Mouse (Mus musculus): ENCODE results near the gene Acsm1. TPM values are rescaled to one million over a fixed set of nuclear protein-coding genes. Genes with fewer than 3 reads are reported as not detected.

The Acsm1 gene
- polyA plus RNA-seq, 1 experiment: not detected

- Histone ChIP-seq H3ac (ENCODE audit: control insufficient read depth, insufficient read length) (no peak overlapping the region), H3K4me2 (ENCODE audit: low read depth) (no peak overlapping the region), H3K27me3 (ENCODE audit: control insufficient read depth, insufficient read depth, insufficient read length) (no peaks in the 10 kb centered on the region), H3K79me2 (ENCODE audit: control insufficient read depth, insufficient read depth) (no peaks in the 10 kb centered on the region), H3K36me3 (ENCODE audit: control insufficient read depth, insufficient read depth) (no peaks in the 10 kb centered on the region), H3K4me3 (no peak overlapping the region)
- no peak for TF ChIP-seq REST (IDR thresholded peaks at IDR 0.05; ENCODE audit: insufficient read depth, insufficient read length)
- TF ChIP-seq TCF12 (IDR thresholded peaks at IDR 0.05; ENCODE audit: insufficient read depth, poor library complexity, severe bottlenecking): no peak
- no peak for TF ChIP-seq USF1 (IDR thresholded peaks at IDR 0.05; ENCODE audit: low read depth)
- TF ChIP-seq POLR2AphosphoS2 (IDR thresholded peaks at IDR 0.05; ENCODE audit: insufficient read length, low read depth): no peak
- no peak for TF ChIP-seq E2F4 (IDR thresholded peaks at IDR 0.05; ENCODE audit: insufficient read depth)
- TF ChIP-seq MYOD1 (IDR thresholded peaks at IDR 0.05; ENCODE audit: control insufficient read depth in 1 of 3, insufficient read length in 2 of 3, low read depth in 2 of 3): no peak
- TF ChIP-seq SRF (IDR thresholded peaks at IDR 0.05; ENCODE audit: control insufficient read depth, insufficient read length, low read depth): no peak
- no peak for TF ChIP-seq POLR2A (IDR thresholded peaks at IDR 0.05; ENCODE audit: insufficient read length, low read depth)
- TF ChIP-seq MAX (IDR thresholded peaks at IDR 0.05; ENCODE audit: low read depth): no peak
- TF ChIP-seq MYOG (IDR thresholded peaks at IDR 0.05; ENCODE audit: control insufficient read depth in 1 of 3, insufficient read depth in 1 of 3, insufficient read length in 2 of 3, low read depth in 2 of 3): no peak
- TF ChIP-seq TCF3 (IDR thresholded peaks at IDR 0.05; ENCODE audit: insufficient read length, low read depth): no peak
- no peak for TF ChIP-seq CEBPB (IDR thresholded peaks at IDR 0.05; ENCODE audit: insufficient read depth, poor library complexity, severe bottlenecking)
Measured at GRCm38 (mm10) chr7:119667893-119668292, 61.1 kb downstream of the Acsm1 start.

GRCm38 (mm10) chr7:119670395-119670794, 63.6 kb downstream of the Acsm1 start:
- Histone ChIP-seq H3K36me3 (ENCODE audit: control insufficient read depth, insufficient read depth) (no peaks in the 10 kb centered on the region), H3K4me2 (ENCODE audit: low read depth) (no peak overlapping the region), H3ac (ENCODE audit: control insufficient read depth, insufficient read length) (no peak overlapping the region), H3K4me3 (no peak overlapping the region), H3K27me3 (ENCODE audit: control insufficient read depth, insufficient read depth, insufficient read length) (no peaks in the 10 kb centered on the region), H3K79me2 (ENCODE audit: control insufficient read depth, insufficient read depth) (no peaks in the 10 kb centered on the region)
- TF ChIP-seq CEBPB (IDR thresholded peaks at IDR 0.05; ENCODE audit: insufficient read depth, poor library complexity, severe bottlenecking): no peak
- TF ChIP-seq REST (IDR thresholded peaks at IDR 0.05; ENCODE audit: insufficient read depth, insufficient read length): no peak
- TF ChIP-seq MYOG (IDR thresholded peaks at IDR 0.05; ENCODE audit: control insufficient read depth in 1 of 3, insufficient read depth in 1 of 3, insufficient read length in 2 of 3, low read depth in 2 of 3): no peak
- no peak for TF ChIP-seq MAX (IDR thresholded peaks at IDR 0.05; ENCODE audit: low read depth)
- TF ChIP-seq TCF3 (IDR thresholded peaks at IDR 0.05; ENCODE audit: insufficient read length, low read depth): no peak
- no peak for TF ChIP-seq TCF12 (IDR thresholded peaks at IDR 0.05; ENCODE audit: insufficient read depth, poor library complexity, severe bottlenecking)
- TF ChIP-seq E2F4 (IDR thresholded peaks at IDR 0.05; ENCODE audit: insufficient read depth): no peak

- no peaks in the 10 kb centered on the region for H3K79me2 ChIP-seq (ENCODE audit: control insufficient read depth, insufficient read depth)
- no peaks in the 10 kb centered on the region for H3K27me3 ChIP-seq (ENCODE audit: control insufficient read depth, insufficient read depth, insufficient read length)
- H3K4me2 ChIP-seq (ENCODE audit: low read depth): no peak overlapping the region
- H3ac ChIP-seq (ENCODE audit: control insufficient read depth, insufficient read length): no peak overlapping the region
- TF ChIP-seq POLR2A (IDR thresholded peaks at IDR 0.05; ENCODE audit: insufficient read length, low read depth) (no peak), MYOG (IDR thresholded peaks at IDR 0.05; ENCODE audit: control insufficient read depth in 1 of 3, insufficient read depth in 1 of 3, insufficient read length in 2 of 3, low read depth in 2 of 3) (no peak), SRF (IDR thresholded peaks at IDR 0.05; ENCODE audit: control insufficient read depth, insufficient read length, low read depth) (no peak), REST (IDR thresholded peaks at IDR 0.05; ENCODE audit: insufficient read depth, insufficient read length) (no peak), CEBPB (IDR thresholded peaks at IDR 0.05; ENCODE audit: insufficient read depth, poor library complexity, severe bottlenecking) (no peak), E2F4 (IDR thresholded peaks at IDR 0.05; ENCODE audit: insufficient read depth) (no peak)
- no peak overlapping the region for H3K4me3 ChIP-seq
- no peaks in the 10 kb centered on the region for H3K36me3 ChIP-seq (ENCODE audit: control insufficient read depth, insufficient read depth)
Measured at GRCm38 (mm10) chr7:119670925-119671324, 64.1 kb downstream of the Acsm1 start.

- Histone ChIP-seq H3K4me3 (no peak overlapping the region), H3K36me3 (ENCODE audit: control insufficient read depth, insufficient read depth) (no peaks in the 10 kb centered on the region), H3K27me3 (ENCODE audit: control insufficient read depth, insufficient read depth, insufficient read length) (peaks cover 6% of the 10 kb centered on the region), H3K4me2 (ENCODE audit: low read depth) (no peak overlapping the region), H3ac (ENCODE audit: control insufficient read depth, insufficient read length) (no peak overlapping the region), H3K79me2 (ENCODE audit: control insufficient read depth, insufficient read depth) (no peaks in the 10 kb centered on the region)
- TF ChIP-seq SRF (IDR thresholded peaks at IDR 0.05; ENCODE audit: control insufficient read depth, insufficient read length, low read depth) (no peak), POLR2AphosphoS2 (IDR thresholded peaks at IDR 0.05; ENCODE audit: insufficient read length, low read depth) (no peak)
Measured at GRCm38 (mm10) chr7:119673465-119673864, 66.6 kb downstream of the Acsm1 start.

- Histone ChIP-seq H3K4me2 (ENCODE audit: low read depth) (no peak overlapping the region), H3K79me2 (ENCODE audit: control insufficient read depth, insufficient read depth) (no peaks in the 10 kb centered on the region), H3K36me3 (ENCODE audit: control insufficient read depth, insufficient read depth) (no peaks in the 10 kb centered on the region), H3K4me3 (no peak overlapping the region), H3ac (ENCODE audit: control insufficient read depth, insufficient read length) (no peak overlapping the region), H3K27me3 (ENCODE audit: control insufficient read depth, insufficient read depth, insufficient read length) (peaks cover 6% of the 10 kb centered on the region)
- no peak for TF ChIP-seq TCF12 (IDR thresholded peaks at IDR 0.05; ENCODE audit: insufficient read depth, poor library complexity, severe bottlenecking)
- TF ChIP-seq SRF (IDR thresholded peaks at IDR 0.05; ENCODE audit: control insufficient read depth, insufficient read length, low read depth): no peak
- TF ChIP-seq CEBPB (IDR thresholded peaks at IDR 0.05; ENCODE audit: insufficient read depth, poor library complexity, severe bottlenecking): no peak
- TF ChIP-seq POLR2AphosphoS2 (IDR thresholded peaks at IDR 0.05; ENCODE audit: insufficient read length, low read depth): no peak
- no peak for TF ChIP-seq REST (IDR thresholded peaks at IDR 0.05; ENCODE audit: insufficient read depth, insufficient read length)
- no peak for TF ChIP-seq MYOD1 (IDR thresholded peaks at IDR 0.05; ENCODE audit: control insufficient read depth in 1 of 3, insufficient read length in 2 of 3, low read depth in 2 of 3)
- TF ChIP-seq E2F4 (IDR thresholded peaks at IDR 0.05; ENCODE audit: insufficient read depth): no peak
- TF ChIP-seq TCF3 (IDR thresholded peaks at IDR 0.05; ENCODE audit: insufficient read length, low read depth): no peak
- no peak for TF ChIP-seq USF1 (IDR thresholded peaks at IDR 0.05; ENCODE audit: low read depth)
- no peak for TF ChIP-seq MAX (IDR thresholded peaks at IDR 0.05; ENCODE audit: low read depth)
- no peak for TF ChIP-seq MYOG (IDR thresholded peaks at IDR 0.05; ENCODE audit: control insufficient read depth in 1 of 3, insufficient read depth in 1 of 3, insufficient read length in 2 of 3, low read depth in 2 of 3)
- TF ChIP-seq POLR2A (IDR thresholded peaks at IDR 0.05; ENCODE audit: insufficient read length, low read depth): no peak
Measured at GRCm38 (mm10) chr7:119680107-119680506, 73.3 kb downstream of the Acsm1 start.
